Mouse (Mus musculus) adrenal gland, adult 8-10 months (tissue): ENCODE results near the gene Magi1. TPM values are rescaled to one million over a fixed set of nuclear protein-coding genes. Genes with fewer than 3 reads are reported as not detected.
"Not testable (repeated sequence)": the region's sequence is repeated elsewhere in the genome, so short reads cannot be mapped to it uniquely, and the experiment has no call there.

Experiments used
- DNase-seq: peaks from one replicate; pipeline ENCODE4 v3.0.0; 2022
- total RNA-seq, 4 experiments: library from RNA; stranded (reverse); gene quantifications; 2 replicates each; pipeline ENCODE4 v1.2.4; 2022

Magi1 gene
- total RNA-seq, 4 experiments from 2014 or later, result 16.5 to 69.9 (median 38.8) TPM

DNA sequence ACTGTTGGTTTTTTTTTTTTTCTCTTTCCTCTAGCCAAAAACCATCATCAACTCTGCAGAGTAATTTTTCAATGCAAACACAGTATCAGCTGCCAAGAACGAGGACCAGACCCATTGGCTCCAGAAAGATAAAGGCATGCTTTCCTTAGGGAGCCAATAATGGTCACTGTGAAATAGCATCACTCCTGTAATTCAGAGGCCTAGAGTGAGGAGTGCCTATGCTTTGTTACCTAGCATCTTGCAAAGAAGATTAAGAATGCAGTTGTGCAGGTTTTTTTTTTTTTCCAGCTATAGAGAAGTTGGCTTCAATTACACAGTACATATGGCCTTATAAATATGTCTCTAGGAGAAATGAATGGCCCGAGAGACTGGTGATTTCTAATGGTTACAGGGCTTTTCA is 560.5 kb downstream of the Magi1 start:
- no peak for DNase-seq

DNA sequence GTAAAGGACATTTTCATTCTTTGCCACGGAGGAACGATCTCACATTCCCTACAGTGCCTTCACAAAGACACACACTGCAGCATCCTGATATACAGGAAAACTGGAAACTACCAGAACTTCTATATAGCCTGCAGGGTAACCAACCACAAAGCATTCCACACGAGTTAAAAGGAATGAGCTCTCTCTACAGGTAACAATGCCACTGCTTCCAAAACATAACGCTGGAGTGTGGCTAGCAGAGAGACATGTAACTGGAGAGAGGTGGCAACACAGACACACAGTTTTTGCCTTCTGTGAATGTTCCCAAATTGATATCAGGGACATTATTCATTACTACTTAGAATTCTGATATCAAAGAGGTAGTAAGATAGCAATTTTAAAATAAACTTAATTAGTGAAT is 564.2 kb downstream of the Magi1 start:
- DNase-seq, result no peak

- no peak for DNase-seq
These were observed 565.3 kb downstream of the Magi1 start for GRCm38 (mm10) chr6:93718385-93718784.

DNA sequence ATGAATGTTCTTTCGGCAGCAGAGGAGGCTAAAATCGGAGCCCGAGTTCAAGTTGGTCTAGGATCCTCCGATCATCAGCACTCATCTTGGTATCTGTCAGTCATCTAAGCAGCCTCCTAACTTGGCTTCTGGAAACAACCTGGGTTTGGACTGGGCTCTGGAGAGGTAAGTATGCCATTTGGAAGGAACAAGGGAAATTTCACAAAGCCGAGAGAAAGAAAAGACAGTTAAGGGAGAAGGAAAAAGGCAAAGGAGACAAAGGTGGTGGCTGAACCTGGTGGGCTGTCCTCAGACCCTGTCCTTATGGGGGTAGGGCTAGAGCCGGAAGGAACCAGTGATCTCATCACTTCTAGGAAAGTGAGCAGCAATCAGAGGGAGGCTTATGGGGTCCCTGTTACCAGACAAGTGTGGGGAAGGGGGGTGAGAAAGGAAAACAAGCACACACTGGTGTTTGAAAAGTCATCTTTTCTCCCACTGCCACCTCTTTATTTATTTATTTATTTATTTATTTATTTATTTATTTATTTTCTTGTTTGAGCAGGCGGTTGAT is 565.8 kb downstream of the Magi1 start:
- DNase-seq, result no peak

DNA sequence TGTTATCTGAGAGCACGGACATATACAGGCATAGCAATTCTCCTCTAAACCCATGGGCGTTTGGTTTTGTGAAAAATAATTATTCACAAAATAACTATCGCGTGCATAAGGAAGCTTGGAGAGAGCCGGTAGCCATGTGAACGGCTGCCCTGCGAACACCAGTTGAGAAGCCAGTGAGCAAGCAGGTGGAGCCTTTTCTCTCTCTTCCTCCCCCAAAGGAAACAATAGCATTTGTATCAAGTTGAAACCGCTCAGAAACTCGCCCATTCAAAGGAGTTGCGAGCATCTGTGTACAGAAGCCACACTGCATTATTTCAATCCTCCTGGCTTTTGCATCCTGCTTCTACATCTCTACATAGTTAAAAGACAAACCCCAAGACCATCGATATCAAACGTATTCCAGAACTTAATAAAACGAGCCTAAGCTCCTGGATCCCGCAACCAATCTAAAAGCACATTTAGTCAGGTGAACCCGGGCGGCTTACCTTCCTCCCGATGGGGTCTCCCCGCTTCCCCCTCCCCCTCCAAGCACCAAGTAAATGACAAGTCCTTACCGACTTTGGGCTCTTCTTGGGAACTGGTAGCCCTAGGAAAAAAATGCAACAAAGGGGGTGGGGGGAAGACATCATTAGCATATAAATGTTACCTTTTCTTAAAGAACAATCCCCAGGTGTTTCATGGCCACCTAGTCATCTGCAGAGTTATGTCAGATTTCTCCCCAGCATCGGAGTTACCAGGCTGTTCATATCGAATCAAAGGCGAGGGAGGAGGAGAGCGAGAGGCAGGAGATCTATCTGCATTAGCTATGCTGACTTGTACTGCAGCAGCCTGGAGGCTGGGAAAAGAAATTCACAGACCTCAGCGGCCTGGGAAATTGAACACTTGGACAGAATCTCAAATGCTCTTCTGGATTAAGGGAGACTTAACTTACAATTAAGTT is 566.8 kb downstream of the Magi1 start:
- DNase-seq, result no peak

GRCm38 (mm10) chr6:93715181-93716180 is 568.2 kb downstream of the Magi1 start:
- no peak for DNase-seq

GRCm38 (mm10) chr6:93704350-93704749 is 579.4 kb downstream of the Magi1 start:
- no peak for DNase-seq

DNA sequence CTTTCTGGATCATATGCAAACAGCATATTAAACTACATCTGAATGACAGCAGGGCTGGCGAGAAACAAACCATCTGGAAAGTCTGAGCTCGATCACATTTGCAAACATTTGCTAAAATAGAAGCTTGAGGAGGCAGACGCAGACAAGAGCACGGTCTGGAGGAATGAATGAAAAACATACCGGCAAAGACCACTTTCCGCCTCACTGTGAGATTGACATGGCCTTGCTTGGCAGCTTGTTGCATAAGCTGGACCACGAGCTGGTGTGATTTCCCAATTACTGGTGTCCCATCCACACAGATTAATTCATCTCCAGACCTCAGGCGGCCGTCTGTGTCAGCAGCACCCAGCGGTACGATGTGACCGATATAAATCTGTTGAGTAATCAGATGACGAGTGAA is 584.3 kb downstream of the Magi1 start:
- peak; percentile 25 for DNase-seq

DNA sequence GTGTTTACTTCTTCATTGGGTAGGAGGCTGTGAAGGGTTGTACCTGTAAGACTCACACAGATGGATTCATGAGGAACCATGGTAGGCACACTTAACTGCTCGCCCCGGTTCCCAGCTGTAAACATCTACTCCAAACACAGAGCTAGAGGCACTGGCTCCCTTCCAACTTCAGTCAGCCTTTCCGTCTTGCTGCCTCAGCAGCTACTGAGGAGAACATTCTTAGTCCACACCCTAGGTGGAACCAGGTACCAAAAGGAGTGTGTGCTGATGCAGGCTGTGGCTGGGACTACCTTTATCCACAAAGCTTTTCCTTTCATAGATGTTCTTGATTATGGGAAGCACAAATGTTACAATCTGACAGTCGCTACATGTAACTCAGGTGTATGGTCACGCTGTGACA is 585.8 kb downstream of the Magi1 start:
- no peak for DNase-seq

DNA sequence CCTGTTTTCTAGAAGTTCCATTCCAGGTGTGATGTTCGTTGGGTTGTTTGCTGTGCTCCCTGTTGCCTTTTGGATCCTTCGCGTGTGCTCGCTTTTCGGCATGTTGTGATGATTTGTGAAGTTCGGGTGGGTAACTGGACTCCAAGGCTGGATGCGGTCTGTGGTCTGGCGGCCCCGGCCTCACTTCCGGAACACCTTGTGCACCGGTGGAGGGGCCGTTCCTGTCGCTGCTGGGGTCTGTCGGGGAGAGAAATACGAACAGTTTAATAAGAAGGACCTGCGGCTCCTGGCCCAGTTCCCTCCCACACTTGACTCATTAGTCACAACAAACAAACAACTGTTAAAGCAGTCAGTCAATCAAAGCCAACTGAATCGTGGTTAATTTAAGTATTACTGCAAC is 605.0 kb downstream of the Magi1 start:
- DNase-seq, result no peak

GRCm38 (mm10) chr6:93666731-93667130 is 617.0 kb downstream of the Magi1 start:
- DNase-seq, result no peak

GRCm38 (mm10) chr6:93665056-93665805 is 618.5 kb downstream of the Magi1 start:
- no peak for DNase-seq

GRCm38 (mm10) chr6:93661139-93661538 is 622.6 kb downstream of the Magi1 start:
- DNase-seq, result no peak

GRCm38 (mm10) chr6:93659534-93659933 is 624.2 kb downstream of the Magi1 start:
- DNase-seq, result no peak

GRCm38 (mm10) chr6:93657187-93657974 is 626.3 kb downstream of the Magi1 start:
- peak; percentile 40 for DNase-seq

GRCm38 (mm10) chr6:93648581-93649230 is 635.0 kb downstream of the Magi1 start:
- DNase-seq, result no peak

DNA sequence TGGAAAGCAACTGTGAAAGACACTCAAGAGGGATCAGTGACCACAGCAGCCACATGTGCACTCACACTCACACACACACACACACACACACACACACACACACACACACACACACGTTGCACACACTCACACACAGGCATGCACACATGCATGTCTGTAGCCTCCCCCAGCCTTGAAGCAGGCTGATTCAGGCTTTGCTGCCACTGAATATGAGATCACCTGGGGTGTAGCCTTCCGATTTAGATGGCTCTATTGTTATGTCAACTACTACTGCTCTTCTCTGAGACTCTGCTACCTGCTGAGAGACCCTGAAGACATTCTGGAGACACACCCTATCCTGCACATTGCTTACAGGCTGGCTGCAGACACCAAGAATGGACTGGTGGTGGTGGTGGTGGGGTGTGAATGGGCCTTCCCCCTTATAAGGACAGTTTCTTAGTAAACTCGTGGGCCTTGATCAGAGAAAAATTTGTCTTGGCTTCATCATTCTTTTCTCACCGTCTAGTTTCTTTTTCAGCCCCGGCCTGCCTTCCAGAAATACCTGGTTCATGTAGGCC is 653.9 kb downstream of the Magi1 start:
- not testable (repeated sequence) for DNase-seq

- no peak for DNase-seq
These were observed 656.5 kb downstream of the Magi1 start for GRCm38 (mm10) chr6:93627200-93627599.
